Mouse (Mus musculus) neural tube, embryonic 15.5 days (tissue): ENCODE results near the gene Vegfb. TPM values are rescaled to one million over a fixed set of nuclear protein-coding genes. Genes with fewer than 3 reads are reported as not detected.
"Not testable (repeated sequence)": the region's sequence is repeated elsewhere in the genome, so short reads cannot be mapped to it uniquely, and the experiment has no call there.

Experiments
- ATAC-seq: fragments of 200-750 bp; cut with Nextera tagmentation; 2 replicates; pipeline ENCODE4 v1.8.0; 2017; ENCODE audit warnings: mild to moderate bottlenecking, moderate TSS enrichment, moderate library complexity; ENCODE audit not compliant: low FRiP score
- H3K27ac ChIP-seq: fragments of 300-500 bp; sonication (generic); replicated peaks from 2 replicates; pipeline ENCODE4 v1.5.1; 2015; ENCODE audit warnings: mild to moderate bottlenecking, inconsistent platforms
- H3K27me3 ChIP-seq: fragments of 300-500 bp; sonication (generic); replicated peaks from 2 replicates; pipeline ENCODE4 v1.6.1; 2015; ENCODE audit warnings: inconsistent platforms
- H3K36me3 ChIP-seq: fragments of 300-500 bp; sonication (generic); 2 replicates; pipeline ENCODE4 v1.6.1; 2015; ENCODE audit warnings: inconsistent platforms
- H3K4me1 ChIP-seq: fragments of 300-500 bp; sonication (generic); 2 replicates; pipeline ENCODE4 v1.6.1; 2015; ENCODE audit warnings: inconsistent platforms
- H3K4me2 ChIP-seq: fragments of 300-500 bp; sonication (generic); 2 replicates; pipeline ENCODE4 v1.6.1; 2015; ENCODE audit warnings: inconsistent platforms, mild to moderate bottlenecking, moderate library complexity
- H3K4me3 ChIP-seq: fragments of 300-500 bp; sonication (generic); replicated peaks from 2 replicates; pipeline ENCODE4 v1.5.1; 2015; ENCODE audit warnings: mild to moderate bottlenecking, inconsistent platforms
- H3K9ac ChIP-seq: fragments of 300-500 bp; sonication (generic); replicated peaks from 2 replicates; pipeline ENCODE4 v1.6.1; 2015; ENCODE audit warnings: mild to moderate bottlenecking, inconsistent platforms
- H3K9me3 ChIP-seq: fragments of 300-500 bp; sonication (generic); replicated peaks from 2 replicates; pipeline ENCODE4 v1.6.1; 2016; ENCODE audit warnings: inconsistent platforms
- WGBS: fragments of 180-500 bp; shearing (Covaris S2); methylation state at CpG from one replicate; pipeline ENCODE4 v1.1.7; 2015; ENCODE audit warnings: mixed read lengths; 5-methylcytosine and 5-hydroxymethylcytosine counted together
- polyA plus RNA-seq: library from polyadenylated mRNA; unstranded; fragments of >200 nt; fragmentation: Nextera tagmentation; extraction: Ambion mirVana; gene quantifications from 2 replicates; pipeline ENCODE4 v1.2.1, GENCODE M21; 2015

The Vegfb gene
- polyA plus RNA-seq, 1 experiment from 2014 or later = 83.1 TPM

GRCm38 (mm10) chr19:6999360-7000063 lies 12.1 kb upstream of the Vegfb start:
- 95% methylated on average over 19 of the region's 19 CpGs for WGBS
- peaks cover 19% of the 10 kb centered on the region for H3K36me3 ChIP-seq
- peaks cover 30% of the 10 kb centered on the region for H3K4me1 ChIP-seq
- H3K27me3 ChIP-seq = no peaks in the 10 kb centered on the region
- no peak for ATAC-seq
- no peak overlapping the region for H3K27ac ChIP-seq
- no peaks in the 10 kb centered on the region for H3K9me3 ChIP-seq
- no peak overlapping the region for H3K4me3 ChIP-seq
- H3K4me2 ChIP-seq = no peak overlapping the region
- H3K9ac ChIP-seq = no peak overlapping the region

GRCm38 (mm10) chr19:6997721-6998290 lies 10.4 kb upstream of the Vegfb start:
- no peak for ATAC-seq

GRCm38 (mm10) chr19:6996006-6996405 lies 8.6 kb upstream of the Vegfb start, which contains the start of the genes Nudt22 and Trpt1:
Nudt22 (minus strand) TSS chr19:6996117.
Trpt1 (plus strand) TSS chr19:6996131.
- under 1% methylated on average over 24 of the region's 24 CpGs for WGBS
- peaks cover 54% of the 10 kb centered on the region for H3K4me1 ChIP-seq
- peak; percentile 75 for ATAC-seq
- peak within 1 kb of the TSS; percentile 65 for H3K4me3 ChIP-seq
- peaks cover 19% of the 10 kb centered on the region for H3K36me3 ChIP-seq
- peak within 1 kb of the TSS; percentile 78 for H3K27ac ChIP-seq
- peak within 1 kb of the TSS; percentile 78 for H3K9ac ChIP-seq
- no peaks in the 10 kb centered on the region for H3K9me3 ChIP-seq
- H3K4me2 ChIP-seq = peak within 1 kb of the TSS; percentile 90
- H3K27me3 ChIP-seq = no peaks in the 10 kb centered on the region

More at GRCm38 (mm10) chr19:6997721-6998290, 10.4 kb upstream of the Vegfb start:
- Histone ChIP-seq H3K36me3 (peaks cover 19% of the 10 kb centered on the region), H3K27me3 (no peaks in the 10 kb centered on the region), H3K4me1 (peaks cover 42% of the 10 kb centered on the region), H3K4me3 (no peak overlapping the region), H3K27ac (no peak overlapping the region), H3K4me2 (no peak overlapping the region), H3K9me3 (no peaks in the 10 kb centered on the region), H3K9ac (no peak overlapping the region)
- WGBS = 81% methylated on average over 9 of the region's 9 CpGs

- no peaks in the 10 kb centered on the region for H3K27me3 ChIP-seq
- peak overlapping the region; percentile 90 for H3K4me2 ChIP-seq
- H3K4me3 ChIP-seq = peak overlapping the region; percentile 65
- no peak; the same call in 1 of the 2 replicates for ATAC-seq
- no peaks in the 10 kb centered on the region for H3K9me3 ChIP-seq
- WGBS = 49% methylated on average over 21 of the region's 21 CpGs
- peak overlapping the region; percentile 78 for H3K27ac ChIP-seq
- H3K36me3 ChIP-seq = peaks cover 18% of the 10 kb centered on the region
- H3K4me1 ChIP-seq = peaks cover 54% of the 10 kb centered on the region
- peak overlapping the region; percentile 78 for H3K9ac ChIP-seq
These were observed 8.0 kb upstream of the Vegfb start for GRCm38 (mm10) chr19:6995255-6995991.

GRCm38 (mm10) chr19:6994489-6994888 lies 7.0 kb upstream of the Vegfb start:
- H3K27ac ChIP-seq = no peak overlapping the region
- peak overlapping the region; percentile 90 for H3K4me2 ChIP-seq
- peaks cover 54% of the 10 kb centered on the region for H3K4me1 ChIP-seq
- no peak for ATAC-seq
- H3K27me3 ChIP-seq = no peaks in the 10 kb centered on the region
- peak overlapping the region; percentile 78; the same call in 1 of the 2 replicates for H3K9ac ChIP-seq
- 88% methylated on average over 8 of the region's 8 CpGs for WGBS
- H3K4me3 ChIP-seq = no peak overlapping the region; the same call in 1 of the 2 replicates
- no peaks in the 10 kb centered on the region for H3K9me3 ChIP-seq
- peaks cover 10% of the 10 kb centered on the region for H3K36me3 ChIP-seq

- Histone ChIP-seq H3K4me3 (no peak overlapping the region), H3K4me2 (no peak overlapping the region), H3K4me1 (peaks cover 54% of the 10 kb centered on the region), H3K36me3 (peaks cover 5% of the 10 kb centered on the region), H3K9me3 (no peaks in the 10 kb centered on the region), H3K9ac (no peak overlapping the region), H3K27me3 (no peaks in the 10 kb centered on the region), H3K27ac (no peak overlapping the region)
- 91% methylated on average over 8 of the region's 8 CpGs for WGBS
- no peak for ATAC-seq
These were observed 6.6 kb upstream of the Vegfb start for GRCm38 (mm10) chr19:6994002-6994401.

GRCm38 (mm10) chr19:6993011-6993770 lies 5.7 kb upstream of the Vegfb start:
- Histone ChIP-seq H3K4me2 (peak overlapping the region; percentile 89), H3K9ac (peak overlapping the region; percentile 42), H3K36me3 (no peaks in the 10 kb centered on the region), H3K27me3 (no peaks in the 10 kb centered on the region), H3K9me3 (no peaks in the 10 kb centered on the region), H3K4me1 (peaks cover 57% of the 10 kb centered on the region), H3K27ac (peak overlapping the region; percentile 45; the same call in 1 of the 2 replicates), H3K4me3 (peak overlapping the region; percentile 49)
- ATAC-seq = 0 out of 2 replicates have a peak, but pooled peaks have one; percentile 1
- 63% methylated on average over 14 of the region's 14 CpGs for WGBS

GRCm38 (mm10) chr19:6992011-6992858 lies 4.8 kb upstream of the Vegfb start, which contains the start of gene Dnajc4:
Dnajc4 (minus strand) TSS chr19:6992572.
- Histone ChIP-seq H3K4me3 (peak within 1 kb of the TSS; percentile 49), H3K4me1 (peaks cover 55% of the 10 kb centered on the region), H3K36me3 (no peaks in the 10 kb centered on the region), H3K9ac (peak within 1 kb of the TSS; percentile 63), H3K27ac (peak within 1 kb of the TSS; percentile 66), H3K27me3 (no peaks in the 10 kb centered on the region), H3K4me2 (peak within 1 kb of the TSS; percentile 89), H3K9me3 (no peaks in the 10 kb centered on the region)
- WGBS = 2% methylated on average over 37 of the region's 37 CpGs
- peak; percentile 92 for ATAC-seq

- not testable (repeated sequence) for H3K27ac ChIP-seq, H3K9ac ChIP-seq, H3K27me3 ChIP-seq, H3K4me3 ChIP-seq, ATAC-seq, H3K9me3 ChIP-seq, H3K36me3 ChIP-seq, H3K4me2 ChIP-seq
- peaks cover 54% of the 10 kb centered on the region for H3K4me1 ChIP-seq
- WGBS = 94% methylated on average over 6 of the region's 6 CpGs
These were observed 3.7 kb upstream of the Vegfb start for GRCm38 (mm10) chr19:6991166-6991565.

- 86% methylated on average over 6 of the region's 6 CpGs for WGBS
- no peak for ATAC-seq
- Histone ChIP-seq H3K4me2 (no peak overlapping the region), H3K4me3 (no peak overlapping the region), H3K27me3 (no peaks in the 10 kb centered on the region), H3K36me3 (0 out of 2 replicates have a peak, but pooled peaks cover under 1% of the 10 kb centered on the region), H3K9ac (no peak overlapping the region), H3K27ac (no peak overlapping the region), H3K4me1 (peaks cover 58% of the 10 kb centered on the region), H3K9me3 (no peaks in the 10 kb centered on the region)
These were observed 3.3 kb upstream of the Vegfb start for GRCm38 (mm10) chr19:6990712-6991111.
